Mouse (Mus musculus) liver, postnatal 0 days (tissue): Measurements from ENCODE around the gene Mpig6b.

ENCODE experiments used
- CTCF ChIP-seq: sonication (generic); IDR thresholded peaks from 2 replicates; pipeline ENCODE4 v1.5.1; 2016; ENCODE audit warnings: antibody characterized with exemption, low read depth
- EP300 ChIP-seq: IDR thresholded peaks from 2 replicates; pipeline ENCODE4 v1.6.1; 2016; ENCODE audit warnings: antibody characterized with exemption, low read depth, mild to moderate bottlenecking

- TF ChIP-seq CTCF (no peak), EP300 (no peak)
Measured at GRCm38 (mm10) chr17:35024691-35025488, 41.1 kb downstream of the Mpig6b start.
